Mouse (Mus musculus) inflammation-experienced regulatory T-cells (primary cell): ENCODE results near the gene Gm21974. TPM values are rescaled to one million over a fixed set of nuclear protein-coding genes. Genes with fewer than 3 reads are reported as not detected.

ENCODE experiments used
- polyA plus RNA-seq, 2 experiments: library from polyadenylated mRNA; unstranded; fragments of 100-300 nt; shearing (Covaris generic); gene quantifications; one replicate each; pipeline ENCODE4 v1.2.1; 2017

Gm21974 gene
- polyA plus RNA-seq = not detected

GRCm38 (mm10) chr7:127895442-127895841, at the start of gene Gm21974, which contains the start of gene Vkorc1:
Gm21974 (minus strand) TSS chr7:127895454.
Vkorc1 (minus strand) TSS chr7:127895617.

GRCm38 (mm10) chr7:127929923-127930322, 34.7 kb upstream of the Gm21974 start, which contains the start of gene Prss8:
Prss8 (minus strand) TSS chr7:127930104.

GRCm38 (mm10) chr7:127912190-127912871, 17.1 kb upstream of the Gm21974 start, which contains the start of gene Kat8:
Kat8 (plus strand) TSS chr7:127912516.

GRCm38 (mm10) chr7:127903971-127904796, 8.9 kb upstream of the Gm21974 start, which contains the start of gene Bckdk:
Bckdk (plus strand) TSS chr7:127904082.

GRCm38 (mm10) chr7:127890798-127891197, 4.5 kb downstream of the Gm21974 start, which contains the start of gene Prss53:
Prss53 (minus strand) TSS chr7:127890970.

GRCm38 (mm10) chr7:127876467-127877348, 18.5 kb downstream of the Gm21974 start, which contains the start of gene Zfp668:
Zfp668 (minus strand) TSS chr7:127876828.

GRCm38 (mm10) chr7:127876041-127876466, 19.2 kb downstream of the Gm21974 start, which contains the start of gene Zfp646:
Zfp646 (plus strand) TSS chr7:127876221.

Other genes with a start within 250 kb of the Gm21974 start
- gene Bcl7c, start 186.5 kb downstream of the Gm21974 start, polyA plus RNA-seq = 10 to 100 TPM; 79.5 to 92.8 TPM
- under 1 TPM in 1 of 2 experiments, not detected in 1; 0.19 TPM for gene Ctf1, start 182.7 kb downstream of the Gm21974 start, polyA plus RNA-seq
- gene Ctf2, start 163.3 kb downstream of the Gm21974 start, polyA plus RNA-seq = under 1 TPM in 1 of 2 experiments, not detected in 1; 0.21 TPM
- 1 to 10 TPM in 1 of 2 experiments, under 1 TPM in 1; 0.80 to 1.0 TPM for gene Fbxl19, start 150.9 kb downstream of the Gm21974 start, polyA plus RNA-seq
- gene Orai3, start 125.6 kb downstream of the Gm21974 start, polyA plus RNA-seq = 10 to 100 TPM; 20.0 to 30.8 TPM
- 1 to 10 TPM; 3.8 to 6.5 TPM for gene Setd1a, start 118.8 kb downstream of the Gm21974 start, polyA plus RNA-seq
- gene Gm49388, start 109.8 kb downstream of the Gm21974 start, polyA plus RNA-seq = not detected
- gene Hsd3b7, start 94.8 kb downstream of the Gm21974 start, polyA plus RNA-seq = 1 to 10 TPM; 1.6 to 6.7 TPM
- 100 to 1,000 TPM; 147 to 189 TPM for gene Stx4a, start 71.2 kb downstream of the Gm21974 start, polyA plus RNA-seq
- under 1 TPM; 0.51 to 0.56 TPM for gene Stx1b, start 70.9 kb downstream of the Gm21974 start, polyA plus RNA-seq
- gene Zfp646, start 19.2 kb downstream of the Gm21974 start, polyA plus RNA-seq = 10 to 100 TPM; 43.6 to 44.7 TPM
- gene Zfp668, start 18.6 kb downstream of the Gm21974 start, polyA plus RNA-seq = 10 to 100 TPM; 13.1 to 20.9 TPM
- 1 to 10 TPM; 1.1 to 2.5 TPM for gene Prss53, start 4.5 kb downstream of the Gm21974 start, polyA plus RNA-seq
- 10 to 100 TPM; 43.9 to 54.4 TPM for gene Vkorc1, start 163 bp upstream of the Gm21974 start, polyA plus RNA-seq
- 10 to 100 TPM; 50.0 to 58.9 TPM for gene Bckdk, start 8.6 kb upstream of the Gm21974 start, polyA plus RNA-seq
- gene Kat8, start 17.1 kb upstream of the Gm21974 start, polyA plus RNA-seq = 10 to 100 TPM; 37.9 to 46.2 TPM
- 1 to 10 TPM in 1 of 2 experiments, under 1 TPM in 1; 0.76 to 1.9 TPM for gene Prss8, start 34.6 kb upstream of the Gm21974 start, polyA plus RNA-seq
- 1 to 10 TPM; 2.9 to 3.4 TPM for gene Prss36, start 51.3 kb upstream of the Gm21974 start, polyA plus RNA-seq
- gene Fus, start 72.0 kb upstream of the Gm21974 start, polyA plus RNA-seq = 100 to 1,000 TPM; 120 to 128 TPM
- 100 to 1,000 TPM; 256 to 301 TPM for gene Pycard, start 98.4 kb upstream of the Gm21974 start, polyA plus RNA-seq
- gene Trim72, start 108.5 kb upstream of the Gm21974 start, polyA plus RNA-seq = not detected
- gene Itgam, start 167.2 kb upstream of the Gm21974 start, polyA plus RNA-seq = under 1 TPM; 0.22 to 0.40 TPM
- 1 to 10 TPM in 1 of 2 experiments, under 1 TPM in 1; 0.37 to 1.4 TPM for gene Gm49368, start 167.2 kb upstream of the Gm21974 start, polyA plus RNA-seq
- gene Itgax, start 234.1 kb upstream of the Gm21974 start, polyA plus RNA-seq = under 1 TPM in 1 of 2 experiments, not detected in 1; 0.04 TPM